8 mouse cellular contexts compared by ENCODE assay signal in the genomic region with DNA sequence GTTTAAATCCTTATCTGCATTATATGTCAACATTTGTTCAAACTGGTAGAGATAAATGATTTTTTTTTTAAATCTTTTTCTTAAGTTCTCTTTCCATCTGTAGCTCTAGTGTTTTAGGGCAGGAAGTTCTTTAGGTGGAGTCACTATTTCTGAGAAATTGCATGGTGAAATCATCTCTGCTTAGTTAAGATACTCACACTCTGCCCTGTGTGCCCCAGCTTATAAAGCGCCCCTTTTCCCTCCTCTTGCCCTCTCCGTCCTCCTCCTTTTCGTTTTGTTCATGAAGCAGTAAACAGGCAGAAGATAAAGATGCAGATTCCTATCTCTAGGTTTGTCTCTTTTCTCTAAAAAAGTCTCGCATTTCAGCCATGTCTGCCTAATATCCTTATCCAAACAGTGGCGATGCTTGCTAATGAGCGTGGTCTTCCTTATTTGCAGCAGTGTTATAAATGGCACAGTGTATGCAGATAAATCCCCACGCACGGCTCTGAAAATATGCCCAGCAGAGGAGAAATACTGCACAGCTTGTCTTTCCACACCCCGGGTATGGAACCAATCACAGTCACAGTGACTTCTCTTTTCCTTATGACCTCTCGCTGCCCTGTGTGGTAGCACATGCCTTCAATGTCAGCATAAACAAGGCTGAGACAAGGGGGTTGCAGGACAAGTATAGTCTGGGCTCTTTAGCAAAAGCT.
A peak's percentile ranks its signal among the peaks of the same experiment; 100 is the strongest.
DNase-seq lines count a peak whose midpoint lies in the region; ATAC-seq and TF ChIP-seq lines count a peak whose summit lies in the region.

No protein-coding gene starts in this region.

- H3K9ac ChIP-seq in hindbrain, postnatal 0 days (replicated peaks; ENCODE audit: low read length), result peak overlapping the region; percentile 37; the same call in 1 of the 2 replicates
- H3K9ac ChIP-seq in midbrain, embryonic 13.5 days (replicated peaks), result peak overlapping the region; percentile 50

- TF ChIP-seq CTCF in hindbrain, postnatal 0 days (IDR thresholded peaks at IDR 0.05; ENCODE audit: low read depth), result no peak

- peak overlapping the region; percentile 72 for H3K4me2 ChIP-seq in hindbrain, postnatal 0 days (ENCODE audit: low read depth, low read length)
- H3K4me2 ChIP-seq in midbrain, embryonic 13.5 days (replicated peaks), result peak overlapping the region; percentile 58

- H3K27me3 ChIP-seq in heart, embryonic 10.5 days (ENCODE audit: insufficient read depth, poor library complexity, severe bottlenecking), result no peaks in the 10 kb centered on the region
- H3K27me3 ChIP-seq in hindbrain, postnatal 0 days (ENCODE audit: insufficient read depth, low read length), result no peaks in the 10 kb centered on the region
- no peaks in the 10 kb centered on the region for H3K27me3 ChIP-seq in midbrain, embryonic 13.5 days

- H3K36me3 ChIP-seq in heart, embryonic 10.5 days, result no peaks in the 10 kb centered on the region
- no peaks in the 10 kb centered on the region for H3K36me3 ChIP-seq in hindbrain, postnatal 0 days (ENCODE audit: insufficient read depth, low read length)
- H3K36me3 ChIP-seq in midbrain, embryonic 13.5 days, result no peaks in the 10 kb centered on the region

- no peaks in the 10 kb centered on the region for H3K9me3 ChIP-seq in heart, embryonic 10.5 days
- no peaks in the 10 kb centered on the region for H3K9me3 ChIP-seq in hindbrain, postnatal 0 days (ENCODE audit: low read length)
- no peaks in the 10 kb centered on the region for H3K9me3 ChIP-seq in midbrain, embryonic 13.5 days

- peak; percentile 53; the same call in 1 of the 2 replicates for ATAC-seq in hindbrain, postnatal 0 days
- ATAC-seq in midbrain, embryonic 13.5 days, result peak; percentile 62

- peak overlapping the region; percentile 52 for H3K4me3 ChIP-seq in heart, embryonic 10.5 days
- peak overlapping the region; percentile 38 for H3K4me3 ChIP-seq in hindbrain, postnatal 0 days (ENCODE audit: low read length)
- H3K4me3 ChIP-seq in midbrain, embryonic 13.5 days (replicated peaks), result peak overlapping the region; percentile 31

- DNase-seq in heart, embryonic 10.5 days (ENCODE audit: low spot score), result no peak
- DNase-seq in heart, postnatal 25 days (ENCODE audit: low spot score), result no peak
- peak; percentile 65 for DNase-seq in embryo, embryonic 10.5 days (ENCODE audit: low spot score)
- peak; percentile 27 for DNase-seq in hindbrain, postnatal 0 days (ENCODE audit: low spot score)
- no peak for DNase-seq in adrenal gland, postnatal 10 days
- no peak for DNase-seq in gastrocnemius, adult 18-20 months (ENCODE audit: low spot score)
- DNase-seq in kidney, postnatal 10 days, result no peak

- intact Hi-C loops in heart, postnatal 25 days (cut with DNase I), result no loop called here

- H3K27ac ChIP-seq in heart, embryonic 10.5 days, result peak overlapping the region; percentile 76; the same call in 1 of the 2 replicates
- no peak overlapping the region for H3K27ac ChIP-seq in hindbrain, postnatal 0 days
- peak overlapping the region; percentile 77 for H3K27ac ChIP-seq in midbrain, embryonic 13.5 days

- WGBS in heart, embryonic 10.5 days, result 19% methylated on average over 10 of the region's 10 CpGs
- WGBS in hindbrain, postnatal 0 days, result 10% methylated on average over 10 of the region's 10 CpGs
- WGBS in midbrain, embryonic 13.5 days, result 32% methylated on average over 10 of the region's 10 CpGs

- peaks cover 17% of the 10 kb centered on the region; the same call in 1 of the 2 replicates for H3K4me1 ChIP-seq in heart, embryonic 10.5 days
- H3K4me1 ChIP-seq in hindbrain, postnatal 0 days (ENCODE audit: insufficient read depth, low read length), result peaks cover 10% of the 10 kb centered on the region; the same call in 1 of the 2 replicates
- peaks cover 25% of the 10 kb centered on the region for H3K4me1 ChIP-seq in midbrain, embryonic 13.5 days (replicated peaks)

Comparison
In these comparisons a context has a peak if more than half of its experiments do, and no peak if none do; other contexts are left out.
1. DNase-seq: peak in embryo, embryonic 10.5 days (single experiment) and hindbrain, postnatal 0 days (single experiment); none in heart, embryonic 10.5 days (single experiment), heart, postnatal 25 days (single experiment), adrenal gland, postnatal 10 days (single experiment), gastrocnemius, adult 18-20 months (single experiment) and kidney, postnatal 10 days (single experiment).
2. Peak in every context shown above with its lines, with median percentiles within 50 percentile points of each other: H3K4me3 ChIP-seq.